Mouse (Mus musculus): ENCODE data around the gene Scube3. TPM values are rescaled to one million over a fixed set of nuclear protein-coding genes. Genes with fewer than 3 reads are reported as not detected.

Scube3 gene
- total RNA-seq, 2 experiments from 2014 or later = 0.56 to 0.63 TPM

- no peak for DNase-seq
Measured at GRCm38 (mm10) chr17:28177540-28178046, 35.7 kb downstream of the Scube3 start.

- DNase-seq = no peak
Measured at GRCm38 (mm10) chr17:28180331-28180730, 38.4 kb downstream of the Scube3 start.

DNA sequence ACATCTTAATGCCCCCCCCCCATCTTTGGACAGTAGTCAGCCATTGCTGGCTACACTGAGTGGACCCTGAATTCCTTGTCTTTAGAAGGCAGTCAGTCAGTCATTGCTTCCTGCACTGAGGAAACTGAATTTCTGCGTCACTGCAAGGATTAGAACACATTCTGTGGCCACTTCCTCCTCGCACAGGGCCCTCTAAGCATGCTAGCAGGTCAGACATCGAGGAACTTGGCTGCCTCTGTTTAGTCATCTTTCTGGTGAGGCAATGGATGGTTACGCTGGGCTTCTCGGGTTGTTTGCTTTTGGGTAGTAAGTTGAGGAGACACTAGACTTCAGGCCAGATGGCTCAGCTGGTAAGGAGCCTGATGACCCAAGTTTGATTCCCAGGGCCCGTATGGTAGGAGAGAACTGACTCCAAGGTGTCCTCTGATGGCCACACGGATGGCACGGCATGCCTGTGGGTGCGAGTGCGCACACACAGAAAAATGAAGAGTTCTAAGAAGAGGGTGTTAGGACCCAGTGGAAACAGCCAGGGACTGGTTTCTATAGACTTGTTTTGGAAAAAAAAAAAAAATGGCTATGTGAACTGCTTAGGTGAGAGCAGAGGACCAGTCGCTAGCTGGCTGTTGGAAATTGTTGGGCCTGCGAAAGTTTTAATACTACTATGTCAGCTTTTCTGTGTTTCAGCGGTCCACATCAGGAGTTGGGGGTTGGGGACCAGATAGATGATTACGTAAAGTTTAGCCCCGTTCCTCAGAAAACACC is 39.0 kb downstream of the Scube3 start:
- DNase-seq = no peak

DNA sequence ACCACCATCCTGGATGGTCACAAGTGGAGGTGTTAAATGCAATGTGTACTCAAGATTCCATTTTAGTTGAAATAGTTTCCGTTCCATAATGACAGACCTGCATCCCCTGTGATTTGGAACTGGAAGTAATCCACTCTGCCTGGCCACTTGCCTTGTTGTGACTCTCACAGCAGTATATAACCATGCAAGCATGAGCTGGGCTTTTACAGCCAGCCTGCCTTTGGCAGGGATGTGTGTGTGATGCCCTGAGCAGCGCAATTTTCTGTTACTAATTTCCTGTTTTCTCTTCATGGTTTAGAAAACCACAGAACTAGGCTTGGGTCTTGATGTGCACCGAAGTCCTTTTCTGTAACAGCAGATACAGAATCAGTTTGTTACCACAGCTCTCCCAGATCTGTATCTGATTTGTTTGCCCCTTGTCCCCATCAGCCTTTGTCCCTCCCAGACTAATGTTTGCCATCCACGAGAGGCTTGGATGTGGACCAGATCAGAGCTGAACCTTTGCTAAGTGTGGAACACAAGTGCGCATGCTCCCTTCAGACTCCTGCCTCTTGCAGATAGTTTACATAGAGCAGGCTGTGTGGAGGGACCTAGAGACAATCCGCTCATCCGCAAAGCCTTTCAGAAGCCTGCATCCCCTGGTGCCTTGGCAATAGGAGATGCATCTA is 43.2 kb downstream of the Scube3 start:
- no peak for DNase-seq

GRCm38 (mm10) chr17:28188313-28188712 is 46.4 kb downstream of the Scube3 start:
- DNase-seq = no peak

- no peak for DNase-seq
Measured at GRCm38 (mm10) chr17:28192754-28193153, 50.8 kb downstream of the Scube3 start.

DNA sequence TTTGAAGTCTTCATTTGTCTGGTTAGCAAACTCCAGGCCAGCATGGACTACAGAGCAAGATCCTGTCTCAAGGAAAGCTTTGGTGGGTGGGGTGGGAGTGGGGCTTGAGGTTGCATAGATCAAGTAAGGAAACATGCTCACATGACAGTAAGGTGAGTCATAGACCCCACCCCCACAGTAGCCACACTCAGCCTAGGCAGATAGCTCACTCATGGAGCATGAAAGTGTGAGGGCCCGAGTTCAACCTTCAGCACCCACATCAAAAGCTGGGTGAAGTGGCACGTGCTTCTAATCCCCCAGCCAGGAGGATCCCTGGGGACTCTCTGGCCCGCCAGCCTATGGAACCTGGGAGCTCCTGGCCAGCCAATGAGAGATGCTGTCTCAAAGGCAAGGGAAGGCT is 51.6 kb downstream of the Scube3 start:
- DNase-seq = no peak

DNA sequence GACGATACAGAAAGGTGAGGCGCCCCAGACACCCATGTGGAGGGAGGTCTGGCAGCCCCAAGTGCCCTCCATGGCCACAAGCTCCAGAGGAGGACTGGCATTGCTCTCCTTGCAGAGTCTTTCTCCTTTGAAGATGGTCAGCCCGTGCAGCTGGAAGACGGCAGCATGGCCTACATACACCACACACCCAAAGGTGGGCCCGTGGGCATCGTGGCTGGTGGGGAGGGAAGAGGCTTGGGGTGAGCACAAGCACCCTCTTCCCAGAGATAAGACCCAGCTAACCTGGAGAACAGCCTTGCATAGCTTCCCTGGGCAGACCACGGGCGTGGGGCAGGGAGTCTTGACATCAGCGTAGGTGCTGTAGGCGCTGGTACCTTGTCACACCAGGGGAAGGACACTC is 53.1 kb downstream of the Scube3 start:
- DNase-seq = no peak

- DNase-seq = no peak
Measured at GRCm38 (mm10) chr17:28197646-28198045, 55.7 kb downstream of the Scube3 start.

DNA sequence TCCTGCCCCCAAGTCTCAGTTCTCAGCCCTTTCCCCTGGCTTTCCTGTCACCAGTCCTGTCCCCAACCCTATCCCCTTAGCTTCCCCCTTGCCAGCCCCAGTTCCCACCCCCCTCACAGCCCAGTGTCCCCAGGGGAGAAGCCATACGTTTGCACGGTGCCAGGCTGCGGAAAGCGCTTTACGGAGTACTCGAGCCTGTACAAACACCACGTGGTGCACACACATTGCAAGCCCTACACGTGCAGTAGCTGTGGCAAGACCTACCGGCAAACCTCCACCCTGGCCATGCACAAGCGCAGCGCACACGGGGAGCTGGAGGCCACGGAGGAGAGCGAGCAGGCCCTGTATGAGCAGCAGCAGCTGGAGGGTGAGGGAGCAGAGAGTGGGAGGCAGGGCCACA is 60.0 kb downstream of the Scube3 start:
- no peak for DNase-seq

- peak; percentile 45 for DNase-seq
Measured at GRCm38 (mm10) chr17:28204052-28204720, 62.2 kb downstream of the Scube3 start.

- no peak for DNase-seq
Measured at GRCm38 (mm10) chr17:28205443-28205842, 63.5 kb downstream of the Scube3 start.

- no peak for DNase-seq
Measured at GRCm38 (mm10) chr17:28207092-28207491, 65.2 kb downstream of the Scube3 start.

GRCm38 (mm10) chr17:28207591-28208313 is 65.8 kb downstream of the Scube3 start, which contains the start of gene Def6:
TSS of gene Def6 (plus strand) at chr17:28207778.
- peak; percentile 75 for DNase-seq

DNA sequence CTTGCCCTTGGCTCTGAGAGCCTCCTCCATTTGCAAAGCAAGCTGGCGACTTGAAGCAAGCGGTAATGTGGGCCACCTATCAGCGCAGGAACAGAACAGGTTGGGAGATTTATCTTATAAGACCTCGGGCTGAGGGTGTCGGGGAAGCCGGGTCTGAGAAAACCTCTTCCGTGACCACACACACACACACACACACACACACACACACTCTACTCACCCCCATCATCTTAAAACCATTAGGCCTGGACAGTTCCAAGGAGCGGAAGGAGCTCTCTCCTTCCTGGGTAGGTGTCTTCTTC is 66.3 kb downstream of the Scube3 start:
- DNase-seq = no peak

DNA sequence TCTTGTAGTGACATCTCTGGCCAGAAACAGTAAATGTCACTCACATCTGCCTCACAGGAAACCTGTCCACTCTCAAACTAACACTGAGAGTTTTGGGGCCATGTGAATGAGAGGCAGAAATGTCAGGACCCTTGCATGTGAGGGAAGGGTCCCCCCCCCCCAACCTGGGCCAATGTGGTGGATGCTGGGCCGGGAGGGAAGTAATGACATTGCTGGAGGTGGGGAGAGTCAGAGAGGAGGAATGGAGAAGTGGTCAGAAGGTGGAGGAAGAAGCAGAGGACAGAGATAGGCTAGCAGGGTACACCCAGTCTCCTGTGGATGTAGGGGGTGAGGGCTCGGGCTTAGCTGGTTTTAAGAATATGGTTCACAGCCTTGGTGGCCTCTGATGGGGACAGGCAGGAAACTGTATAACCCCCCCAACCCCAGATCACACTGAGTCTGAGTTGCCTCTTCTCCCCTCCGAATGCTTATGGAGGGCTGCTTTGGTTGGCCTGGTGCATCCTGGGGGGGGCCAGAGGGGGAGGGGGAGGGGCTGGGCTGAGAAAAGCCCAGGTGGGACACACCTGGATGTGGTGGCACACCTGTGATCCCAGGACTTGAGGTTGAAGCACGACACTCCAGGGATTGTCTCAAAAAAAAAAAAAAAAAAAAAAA is 67.6 kb downstream of the Scube3 start:
- DNase-seq = no peak

DNA sequence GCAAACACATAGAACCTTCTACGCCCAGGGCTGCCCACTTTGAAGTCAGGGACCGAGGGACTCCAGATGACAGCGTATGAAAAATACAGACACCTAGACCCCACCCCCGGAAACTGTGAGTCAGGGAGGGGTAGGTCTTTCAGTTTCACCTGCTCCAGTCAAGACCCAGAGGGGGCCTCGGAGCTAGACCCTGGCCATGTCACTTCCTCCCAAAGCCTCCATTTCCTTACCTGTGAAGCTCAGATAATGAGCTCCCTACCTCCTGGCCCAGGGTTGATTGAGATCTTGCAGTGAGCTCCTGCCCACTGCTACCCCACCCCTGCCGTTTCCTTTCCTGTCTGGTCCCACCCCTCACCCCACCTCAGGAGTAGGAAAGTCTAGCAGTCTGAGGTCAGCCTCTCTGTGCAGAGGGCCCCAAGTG is 70.0 kb downstream of the Scube3 start:
- DNase-seq = no peak

GRCm38 (mm10) chr17:28212391-28212790 is 70.5 kb downstream of the Scube3 start:
- no peak for DNase-seq

- no peak for DNase-seq
Measured at GRCm38 (mm10) chr17:28213236-28213635, 71.3 kb downstream of the Scube3 start.

- no peak for DNase-seq
Measured at GRCm38 (mm10) chr17:28216791-28217190, 74.8 kb downstream of the Scube3 start.

DNA sequence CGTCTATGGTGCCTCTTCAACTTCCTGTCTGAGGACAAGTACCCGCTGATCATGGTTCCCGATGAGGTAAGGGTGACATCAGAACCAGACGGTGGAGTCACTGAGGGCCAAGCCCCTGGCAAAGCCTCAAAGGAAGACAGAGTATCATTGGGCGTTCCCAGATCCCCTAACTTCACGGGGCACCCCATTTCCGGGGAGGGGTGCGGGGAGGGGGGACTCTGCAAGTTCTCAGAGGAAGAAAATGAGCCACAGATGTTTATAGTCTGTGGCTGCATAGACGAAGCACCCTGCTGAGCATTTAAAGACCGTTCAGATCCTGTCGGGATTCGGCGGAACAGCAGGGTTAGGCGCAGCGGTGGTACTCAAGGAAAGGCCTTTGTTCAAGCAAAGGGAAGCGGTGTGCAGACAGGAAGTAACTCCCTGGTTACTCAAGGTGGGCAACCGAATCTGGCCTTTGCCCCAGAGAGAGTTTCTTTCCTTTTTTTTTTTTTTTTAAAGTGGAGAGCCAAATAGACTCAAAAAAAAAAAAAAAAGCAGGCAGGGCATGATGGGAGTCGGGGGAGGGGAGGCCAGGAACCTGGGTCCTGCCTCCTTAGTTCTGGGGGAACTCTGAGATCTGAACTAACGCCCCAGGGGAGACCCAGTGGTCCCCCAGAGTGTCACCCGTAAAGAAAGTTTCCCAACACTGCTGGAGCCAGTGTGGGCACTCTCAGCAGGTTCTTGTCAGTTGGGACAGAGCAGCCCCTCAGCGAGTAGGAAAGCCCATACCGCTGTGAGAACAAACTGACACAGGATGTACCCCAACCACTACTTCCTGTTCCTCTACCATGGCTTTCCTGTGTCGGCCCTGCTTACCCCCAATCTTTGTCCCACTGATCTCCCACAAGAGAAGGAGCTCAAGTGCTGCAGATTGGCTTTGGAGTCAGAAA is 76.0 kb downstream of the Scube3 start:
- no peak for DNase-seq
